Mouse (Mus musculus) kidney, embryonic 16.5 days (tissue): Measurements from ENCODE around the gene Gm28360. TPM values are rescaled to one million over a fixed set of nuclear protein-coding genes. Genes with fewer than 3 reads are reported as not detected.
"Not testable (repeated sequence)": the region's sequence is repeated elsewhere in the genome, so short reads cannot be mapped to it uniquely, and the experiment has no call there.

Experiments used
- ATAC-seq: fragments of 200-750 bp; cut with Nextera tagmentation; 2 replicates; pipeline ENCODE4 v1.8.0; 2017; ENCODE audit warnings: moderate TSS enrichment; ENCODE audit not compliant: low FRiP score, low TSS enrichment
- H3K27ac ChIP-seq: fragments of 300-500 bp; sonication (generic); 2 replicates; pipeline ENCODE4 v1.5.1; 2014; ENCODE audit warnings: low read length
- H3K27me3 ChIP-seq: fragments of 300-500 bp; sonication (generic); 2 replicates; pipeline ENCODE4 v1.6.1; 2014; ENCODE audit warnings: low read length, control low read depth, mixed read lengths; ENCODE audit not compliant: insufficient read depth
- H3K36me3 ChIP-seq: fragments of 300-500 bp; sonication (generic); 2 replicates; pipeline ENCODE4 v1.6.1; 2014; ENCODE audit warnings: low read length, control low read depth, mixed read lengths; ENCODE audit not compliant: insufficient read depth
- H3K4me1 ChIP-seq: fragments of 300-500 bp; sonication (generic); 2 replicates; pipeline ENCODE4 v1.6.1; 2014; ENCODE audit warnings: low read length, control low read depth, mixed read lengths; ENCODE audit not compliant: insufficient read depth
- H3K4me2 ChIP-seq: fragments of 300-500 bp; sonication (generic); replicated peaks from 2 replicates; pipeline ENCODE4 v1.6.1; 2014; ENCODE audit warnings: low read depth, low read length
- H3K4me3 ChIP-seq: fragments of 300-500 bp; sonication (generic); 2 replicates; pipeline ENCODE4 v1.5.1; 2014; ENCODE audit warnings: mild to moderate bottlenecking, low read length
- H3K9ac ChIP-seq: fragments of 300-500 bp; sonication (generic); replicated peaks from 2 replicates; pipeline ENCODE4 v1.6.1; 2014; ENCODE audit warnings: low read length
- H3K9me3 ChIP-seq: fragments of 300-500 bp; sonication (generic); 2 replicates; pipeline ENCODE4 v1.6.1; 2016; ENCODE audit warnings: low read length, control low read depth
- WGBS: fragments of 180-500 bp; shearing (Covaris S2); extraction: QIAGEN DNeasy Blood & Tissue Kit; methylation state at CpG from one replicate; pipeline ENCODE4 v1.1.7; 2014; 5-methylcytosine and 5-hydroxymethylcytosine counted together
- polyA plus RNA-seq: library from polyadenylated mRNA; unstranded; fragments of >200 nt; fragmentation: Nextera tagmentation; extraction: Ambion mirVana; gene quantifications from 2 replicates; pipeline ENCODE4 v1.2.1, GENCODE M21; 2015

Gene Gm28360
- polyA plus RNA-seq, result not detected in 2 replicates

DNA sequence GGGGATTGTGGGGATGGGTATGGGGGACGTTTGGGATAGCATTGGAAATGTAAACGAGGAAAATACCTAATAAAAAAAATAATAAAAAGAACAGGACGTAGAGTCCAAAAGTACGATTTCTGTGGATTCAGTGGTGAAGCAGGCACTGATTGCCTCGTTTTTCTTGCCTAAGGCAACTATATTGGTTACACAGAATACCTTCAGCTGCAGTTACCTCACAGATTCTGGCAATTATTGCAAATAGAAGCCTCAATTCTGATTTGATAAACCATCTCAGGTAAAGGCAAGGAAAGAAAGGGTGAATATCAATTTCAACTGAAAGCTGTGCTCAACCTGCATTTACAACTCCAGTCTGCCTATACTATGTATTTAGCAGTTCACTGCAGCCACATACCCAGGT lies at the start of gene Gm28360:
Gene Gm28360 (plus strand): TSS at position 301 of the 400 bp plus-strand sequence.
- H3K27ac ChIP-seq, H3K36me3 ChIP-seq, H3K9me3 ChIP-seq, H3K27me3 ChIP-seq, H3K4me2 ChIP-seq, H3K9ac ChIP-seq, H3K4me1 ChIP-seq, H3K4me3 ChIP-seq, ATAC-seq: not testable (repeated sequence)
- WGBS, result 61% methylated on average over 5 of the region's 5 CpGs

- not testable (repeated sequence) for H3K9ac ChIP-seq, H3K9me3 ChIP-seq, H3K27ac ChIP-seq, ATAC-seq, H3K4me2 ChIP-seq, H3K27me3 ChIP-seq, H3K4me1 ChIP-seq, H3K36me3 ChIP-seq, H3K4me3 ChIP-seq
- WGBS, result 60% methylated on average over 3 of the region's 3 CpGs
Observed at GRCm38 (mm10) chr1:117780833-117781232, 49.0 kb upstream of the Gm28360 start, which contains the start of gene B020011L13Rik. Gene B020011L13Rik (plus strand): TSS chr1:117781133.

DNA sequence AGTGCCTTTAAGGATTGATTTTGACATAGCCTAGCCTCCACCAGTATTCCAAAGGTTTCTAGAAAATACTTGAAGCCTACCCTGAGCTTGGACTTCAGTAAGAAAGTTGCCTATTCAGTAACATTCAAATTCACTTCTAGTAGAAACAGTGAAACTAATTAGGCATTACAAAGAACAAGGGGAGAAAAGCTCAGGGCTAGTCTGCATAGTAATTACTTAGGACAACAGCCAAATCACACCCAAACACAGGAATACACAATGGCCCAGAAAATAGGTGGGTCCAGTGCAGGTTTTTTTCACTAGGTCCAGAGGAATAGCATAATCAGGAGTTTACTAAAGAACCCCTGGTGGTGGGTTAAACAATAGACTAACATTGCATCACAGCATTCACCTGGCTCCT lies 13.6 kb upstream of the Gm28360 start:
- not testable (repeated sequence) for ATAC-seq

GRCm38 (mm10) chr1:117851718-117852117 lies 21.8 kb downstream of the Gm28360 start:
- not testable (repeated sequence) for H3K36me3 ChIP-seq, H3K4me1 ChIP-seq, ATAC-seq, H3K9ac ChIP-seq, H3K9me3 ChIP-seq, H3K27ac ChIP-seq, H3K27me3 ChIP-seq, H3K4me3 ChIP-seq, H3K4me2 ChIP-seq
- WGBS, result 90% methylated on average over 3 of the region's 3 CpGs

More for the DNA sequence above, 13.6 kb upstream of the Gm28360 start:
- H3K36me3 ChIP-seq, H3K9ac ChIP-seq, H3K27ac ChIP-seq, H3K4me2 ChIP-seq, H3K4me1 ChIP-seq, H3K9me3 ChIP-seq, H3K4me3 ChIP-seq, H3K27me3 ChIP-seq: not testable (repeated sequence)

Other genes with a start within 250 kb of the Gm28360 start
- not detected in 2 replicates for gene Gm28363, start 132.9 kb upstream of the Gm28360 start, polyA plus RNA-seq
- gene B020011L13Rik, start 48.9 kb upstream of the Gm28360 start, polyA plus RNA-seq, result not detected in 2 replicates
- not detected in 2 replicates for gene Gm28168, start 97.9 kb downstream of the Gm28360 start, polyA plus RNA-seq
- not detected in 2 replicates for gene Gm7145, start 135.9 kb downstream of the Gm28360 start, polyA plus RNA-seq